Mouse (Mus musculus): Measurements from ENCODE around the gene Pold4.

- no peak for TF ChIP-seq CTCF (conservative IDR thresholded peaks at IDR 0.05; ENCODE audit: low read length)
- TF ChIP-seq NANOG (IDR thresholded peaks at IDR 0.05; ENCODE audit: borderline replicate concordance, low read length) = no peak
- TF ChIP-seq POU5F1 (IDR thresholded peaks at IDR 0.05; ENCODE audit: borderline replicate concordance, low read length) = no peak
Measured at GRCm38 (mm10) chr19:4183689-4184088, 48.0 kb upstream of the Pold4 start.
